Mouse (Mus musculus) lung, postnatal 0 days (tissue): ENCODE data around the gene Sypl.

ENCODE experiments used
- CTCF ChIP-seq: IDR thresholded peaks from 2 replicates; pipeline ENCODE4 v1.5.1; 2016; ENCODE audit warnings: antibody characterized with exemption, mild to moderate bottlenecking
- EP300 ChIP-seq: IDR thresholded peaks from 2 replicates; pipeline ENCODE4 v1.6.1; 2016; ENCODE audit warnings: antibody characterized with exemption, mild to moderate bottlenecking, control low read depth

GRCm38 (mm10) chr12:33018601-33019000 lies 64.9 kb downstream of the Sypl start:
- TF ChIP-seq CTCF (no peak), EP300 (no peak)
